Mouse (Mus musculus) lung, postnatal 0 days (tissue): ENCODE measurements at regions not wholly inside any gene's neighbourhood (a gene's known extent, or its start where the extent isn't known, plus 50 kb on each side); places are given as distances from the start of the nearest gene placed in this dataset.

Source experiments
- CTCF ChIP-seq: IDR thresholded peaks from 2 replicates; pipeline ENCODE4 v1.5.1; 2016; ENCODE audit warnings: antibody characterized with exemption, mild to moderate bottlenecking
- EP300 ChIP-seq: IDR thresholded peaks from 2 replicates; pipeline ENCODE4 v1.6.1; 2016; ENCODE audit warnings: antibody characterized with exemption, mild to moderate bottlenecking, control low read depth

DNA sequence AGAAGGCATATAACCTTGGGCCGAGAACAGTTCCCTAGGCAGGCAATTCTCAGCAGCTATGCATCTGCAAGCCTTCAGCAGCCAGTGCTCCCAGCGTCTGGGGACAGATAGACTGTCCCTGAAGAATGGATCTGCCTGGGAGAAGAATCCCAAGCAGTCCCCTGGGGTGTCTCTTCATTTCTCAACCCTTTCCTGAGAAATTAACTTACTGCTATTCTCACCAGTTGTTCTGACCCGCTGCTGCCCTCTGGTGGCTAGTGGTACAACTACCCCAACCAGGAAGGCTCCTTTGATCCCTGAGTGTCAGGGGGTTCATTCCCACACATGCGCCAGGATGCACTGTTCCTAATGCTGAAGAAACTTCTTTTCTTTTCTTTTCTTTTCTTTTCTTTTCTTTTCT lies 323.7 kb downstream of the Gm45692 start:
- TF ChIP-seq CTCF (peak; percentile 85), EP300 (no peak)
